Mouse (Mus musculus): ENCODE data around the gene Frmd4b.

DNA sequence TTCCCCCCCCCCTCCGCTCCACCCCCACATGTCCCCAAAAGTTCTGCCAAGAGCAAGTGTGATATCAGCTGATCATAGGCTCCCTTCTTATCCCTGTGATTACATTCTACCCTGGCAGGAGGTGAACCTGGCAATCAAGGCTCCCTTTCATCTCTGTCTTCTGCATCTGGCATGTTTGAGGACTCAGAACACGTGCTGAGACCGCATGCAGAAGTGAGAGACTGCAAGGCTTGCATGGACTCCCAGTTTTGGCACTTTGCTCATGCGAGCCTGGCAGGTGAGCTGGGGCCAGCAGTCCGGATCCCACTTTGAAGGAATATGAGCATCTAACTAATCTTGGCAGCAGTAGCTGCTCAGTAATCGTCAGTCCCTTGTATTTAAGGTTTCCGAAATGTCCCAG lies 39.1 kb downstream of the Frmd4b start:
- TF ChIP-seq MEF2A (IDR thresholded peaks at IDR 0.05; ENCODE audit: borderline replicate concordance, low read depth, low read length) (no peak), EP300 (IDR thresholded peaks at IDR 0.05; ENCODE audit: low read length) (no peak), CTCF (conservative IDR thresholded peaks at IDR 0.05 in 1 of 2, IDR thresholded peaks at IDR 0.05 in 1 of 2; ENCODE audit: low read depth in 2 of 2, low read length in 2 of 2) (no peak), POLR2A (IDR thresholded peaks at IDR 0.05; ENCODE audit: low read depth, low read length) (no peak), ZMIZ1 (IDR thresholded peaks at IDR 0.05; ENCODE audit: low read depth, low read length) (no peak), HCFC1 (IDR thresholded peaks at IDR 0.05; ENCODE audit: low read depth, low read length) (no peak), ZKSCAN1 (IDR thresholded peaks at IDR 0.05; ENCODE audit: borderline replicate concordance, low read depth, low read length) (no peak), SIN3A (IDR thresholded peaks at IDR 0.05; ENCODE audit: low read length) (no peak), USF1 (IDR thresholded peaks at IDR 0.05; ENCODE audit: low read depth, low read length) (no peak), E2F4 (IDR thresholded peaks at IDR 0.05; ENCODE audit: insufficient replicate concordance, low read depth, low read length) (no peak), ELF1 (IDR thresholded peaks at IDR 0.05; ENCODE audit: low read depth, low read length) (no peak), RCOR1 (conservative IDR thresholded peaks at IDR 0.05; ENCODE audit: low read depth, low read length) (no peak), NELFE (IDR thresholded peaks at IDR 0.05; ENCODE audit: low read depth, low read length) (no peak)

Measured in CH12.LX (cell line).